Mouse (Mus musculus) B cell, adult 2 months (primary cell): ENCODE data around the gene Gm21885.

ENCODE experiments used
- DNase-seq, 2 experiments: peaks; one replicate each; pipeline ENCODE4 v3.0.0; 2022

The Gm21885 gene

DNA sequence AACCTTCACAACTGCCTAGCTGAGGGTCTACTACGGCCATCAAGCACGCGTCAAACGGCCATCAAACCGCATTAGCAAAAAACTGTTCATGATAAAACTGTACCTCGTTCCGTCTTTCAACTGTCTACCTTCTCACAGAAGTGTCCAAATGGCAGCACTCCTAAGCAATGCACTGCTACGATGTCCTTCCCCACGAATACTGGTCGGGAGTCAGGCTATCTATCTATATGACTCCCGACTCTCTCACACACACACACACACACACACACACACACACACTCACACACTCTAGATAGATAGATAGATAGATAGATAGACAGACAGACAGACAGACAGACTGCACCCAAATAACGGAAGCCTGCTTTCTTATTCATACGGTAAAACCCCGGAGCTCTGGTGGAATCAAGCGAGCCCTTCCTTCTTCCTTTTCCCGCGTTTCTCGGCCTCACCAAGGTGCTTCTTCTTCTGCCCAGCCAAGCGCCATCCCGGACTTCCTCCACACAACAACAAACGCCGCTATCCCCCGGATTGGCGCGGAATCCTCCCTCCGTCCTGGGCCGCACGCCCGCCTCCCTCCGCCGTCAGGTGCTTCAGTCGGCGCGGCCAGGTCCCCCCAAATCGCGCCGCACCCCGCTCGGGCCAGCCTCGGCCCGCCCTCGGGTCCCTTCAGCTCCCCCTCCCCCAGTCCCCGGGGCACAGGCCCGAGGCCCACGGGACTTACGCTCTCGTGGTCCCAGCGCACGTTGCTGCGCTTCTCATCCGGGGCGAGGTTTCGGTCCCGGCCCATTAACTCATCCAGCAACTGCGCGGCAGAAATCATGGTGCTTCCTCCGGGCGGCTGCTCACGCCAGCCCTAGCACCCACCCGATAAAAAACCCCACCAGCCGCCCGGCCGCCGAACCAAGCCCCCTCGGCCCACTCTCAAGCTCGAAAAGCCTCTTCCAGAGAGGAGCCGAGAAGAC is 39.6 kb downstream of the Gm21885 start:
- peak in 1 of 2 experiments; percentile 13 for DNase-seq

DNA sequence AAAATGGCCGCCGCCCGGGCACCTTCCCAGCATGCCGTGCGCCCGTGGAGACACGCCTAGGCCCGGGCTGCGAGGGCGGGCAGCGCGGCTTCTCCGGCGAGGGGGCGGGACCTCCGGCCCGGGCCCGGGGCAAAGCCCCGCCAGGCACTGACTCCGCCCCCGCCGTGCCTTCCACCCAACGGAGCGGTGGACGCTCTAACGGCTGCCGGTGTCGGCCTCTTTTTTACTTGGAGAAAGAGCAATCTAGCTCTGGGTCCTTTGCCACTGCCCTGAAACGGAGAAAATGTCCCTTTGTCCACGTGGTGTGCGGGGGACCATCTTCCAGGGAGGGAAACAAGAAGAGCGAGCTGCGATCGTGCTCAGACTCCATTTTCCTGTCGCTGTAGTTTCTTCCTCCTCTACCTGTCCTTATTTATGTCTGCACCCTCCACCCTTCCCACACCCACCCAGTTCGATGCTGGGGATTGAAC is 40.3 kb downstream of the Gm21885 start, which contains the start of gene Luc7l3:
Luc7l3 (minus strand) TSS at position 58 of the 470 bp plus-strand sequence.
- peak; percentile 95 to 96 for DNase-seq

DNA sequence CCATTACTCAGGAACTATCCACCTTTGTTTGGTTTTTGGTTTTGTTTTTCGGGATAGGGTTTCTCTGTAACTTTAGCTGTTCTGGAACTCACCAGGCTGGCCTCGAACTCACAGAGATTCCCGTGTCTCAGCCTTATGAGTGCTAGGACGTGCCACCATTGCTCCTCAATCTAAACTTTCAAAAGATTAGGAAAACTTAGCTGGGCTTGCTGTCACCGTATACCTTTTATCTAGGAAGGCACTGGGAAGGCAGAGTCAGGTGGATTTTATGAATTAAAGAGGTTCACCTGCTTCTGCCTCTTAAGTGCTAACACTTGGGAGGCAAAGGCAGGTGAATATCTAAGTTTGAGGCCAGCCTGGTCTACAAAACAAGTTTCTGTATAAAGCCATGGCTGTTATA is 41.0 kb downstream of the Gm21885 start:
- no peak for DNase-seq

GRCm38 (mm10) chr11:94323271-94323925 is 41.7 kb downstream of the Gm21885 start:
- DNase-seq, result no peak

GRCm38 (mm10) chr11:94324618-94325017 is 42.9 kb downstream of the Gm21885 start:
- DNase-seq, result no peak

- no peak for DNase-seq
Measured at GRCm38 (mm10) chr11:94326961-94327411, 45.3 kb downstream of the Gm21885 start.

- peak; percentile 93 to 94 for DNase-seq
Measured at GRCm38 (mm10) chr11:94327693-94328643, 46.3 kb downstream of the Gm21885 start, which contains the start of gene Ankrd40. TSS of gene Ankrd40 (plus strand) at chr11:94328001.

- DNase-seq, result no peak
Measured at GRCm38 (mm10) chr11:94328644-94329025, 47.0 kb downstream of the Gm21885 start.

DNA sequence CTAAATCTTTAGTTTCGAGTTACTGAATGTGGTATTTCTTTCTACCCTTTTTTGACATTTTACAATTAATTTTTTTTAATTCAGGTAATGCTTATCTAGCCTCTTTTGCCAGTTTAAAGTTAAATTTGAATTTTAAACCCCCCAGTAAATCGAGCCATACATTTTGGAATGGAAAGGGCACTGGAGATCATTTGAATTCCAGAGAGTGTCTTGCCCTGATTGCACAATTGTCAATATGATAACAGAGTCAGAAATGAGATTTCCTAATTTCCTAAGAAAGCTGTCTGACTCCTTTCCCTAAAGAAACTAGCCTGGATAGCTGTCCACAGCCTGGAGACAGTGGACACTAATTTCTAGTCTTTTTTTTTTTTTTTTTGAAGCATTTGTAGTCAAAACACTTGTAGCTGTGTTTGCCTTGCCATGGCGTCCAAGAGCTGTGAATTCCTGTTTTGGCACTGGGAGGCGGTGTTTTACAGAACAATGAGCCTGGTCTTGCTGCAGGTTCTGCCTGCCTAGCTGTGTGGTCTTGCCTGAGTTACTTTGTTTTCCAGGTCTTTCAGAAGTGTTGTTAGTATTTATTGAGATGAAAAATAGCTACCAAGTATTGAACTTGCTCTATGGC is 47.7 kb downstream of the Gm21885 start:
- peak in 1 of 2 experiments; percentile 26 for DNase-seq

GRCm38 (mm10) chr11:94330211-94330610 is 48.5 kb downstream of the Gm21885 start:
- DNase-seq, result no peak

DNA sequence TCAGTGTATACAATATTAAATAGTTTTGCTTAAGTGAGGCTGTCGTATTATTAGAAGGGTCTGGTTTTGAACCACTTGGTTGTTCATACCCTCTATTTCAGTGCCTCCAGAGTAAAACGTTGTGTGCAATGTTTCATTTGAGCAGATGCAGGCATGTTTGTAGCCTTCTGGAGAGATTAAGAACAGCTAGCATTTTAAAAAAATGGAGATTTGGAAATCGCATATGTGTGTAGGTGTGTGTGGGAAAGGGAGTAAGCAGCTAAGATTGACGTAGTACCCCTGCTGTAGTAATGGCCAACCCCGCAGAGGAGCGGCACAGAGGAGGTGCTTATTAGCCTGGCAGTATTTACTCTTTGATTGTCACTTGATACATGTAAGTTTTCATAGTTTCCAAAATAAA is 51.1 kb downstream of the Gm21885 start:
- DNase-seq, result no peak

GRCm38 (mm10) chr11:94334386-94334968 is 52.8 kb downstream of the Gm21885 start:
- DNase-seq, result no peak
